Mouse (Mus musculus): ENCODE data around the gene Gm10197.

Gene Gm10197

DNA sequence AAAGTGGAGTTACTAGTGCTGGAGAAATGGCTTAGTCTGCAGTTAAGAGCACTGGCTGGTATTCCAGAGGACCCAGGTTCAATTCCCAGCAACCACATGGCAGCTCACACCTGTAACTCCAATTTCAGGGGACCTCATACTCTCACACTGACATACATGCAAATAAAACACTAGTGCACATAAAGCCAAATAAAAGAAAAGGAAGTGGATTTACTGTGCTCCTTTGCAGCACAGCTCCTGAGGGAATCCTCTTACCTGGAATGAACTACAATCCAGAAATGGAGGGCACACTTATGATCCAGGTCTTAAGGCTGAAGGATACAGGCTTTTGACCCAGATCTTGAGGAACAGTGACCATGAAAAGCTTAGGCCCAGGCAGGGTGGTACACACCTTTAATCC lies 22.1 kb upstream of the Gm10197 start:
- DNase-seq: no peak

DNA sequence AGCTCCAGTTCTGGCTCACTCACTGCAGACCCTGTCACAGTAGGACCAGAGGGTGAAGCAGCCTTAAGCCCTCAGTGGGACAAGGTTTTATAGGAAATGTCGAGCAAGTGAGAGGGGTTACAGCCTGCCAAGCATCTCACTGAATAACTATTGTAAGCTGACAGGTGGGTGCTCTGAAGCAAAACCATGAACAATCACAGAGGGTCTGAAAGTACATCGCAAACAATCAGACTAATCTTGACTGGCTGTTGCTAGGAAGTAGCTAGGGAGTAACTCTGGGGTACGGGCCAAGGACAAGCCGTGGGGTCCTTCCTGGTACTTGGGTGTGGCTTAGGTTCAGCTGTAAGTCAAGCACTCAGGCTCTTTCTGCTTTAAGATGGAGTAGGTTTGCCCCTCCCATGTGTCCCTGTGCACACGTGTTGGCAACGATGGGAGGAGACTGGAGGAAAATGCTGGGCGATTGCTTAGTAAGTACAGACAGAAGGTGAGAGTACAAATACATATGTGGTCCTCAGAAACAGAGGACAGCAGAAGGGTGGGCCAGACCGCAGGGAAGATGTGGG lies 21.3 kb upstream of the Gm10197 start:
- DNase-seq: no peak

GRCm38 (mm10) chr19:53391787-53392186 lies 20.2 kb upstream of the Gm10197 start:
- no peak for DNase-seq

DNA sequence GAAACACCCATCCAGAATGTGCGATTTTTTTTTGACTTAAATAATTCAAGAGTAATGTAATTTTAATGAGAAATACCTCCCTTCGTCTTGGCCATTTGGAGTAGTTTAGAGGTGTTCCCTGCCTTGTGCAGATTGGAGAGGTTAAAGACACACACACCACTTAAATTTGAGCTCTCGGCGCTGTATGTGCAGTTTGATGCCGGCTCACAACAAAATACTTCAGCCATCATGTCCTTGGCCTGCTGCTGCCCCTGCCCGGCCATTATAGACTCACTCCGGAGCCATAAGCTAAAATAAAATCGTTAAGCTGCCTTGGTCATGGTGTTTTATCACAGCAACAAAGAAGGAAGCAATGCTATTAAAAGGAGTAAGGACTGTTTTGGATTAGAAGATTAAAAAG lies 19.8 kb upstream of the Gm10197 start:
- DNase-seq: no peak

DNA sequence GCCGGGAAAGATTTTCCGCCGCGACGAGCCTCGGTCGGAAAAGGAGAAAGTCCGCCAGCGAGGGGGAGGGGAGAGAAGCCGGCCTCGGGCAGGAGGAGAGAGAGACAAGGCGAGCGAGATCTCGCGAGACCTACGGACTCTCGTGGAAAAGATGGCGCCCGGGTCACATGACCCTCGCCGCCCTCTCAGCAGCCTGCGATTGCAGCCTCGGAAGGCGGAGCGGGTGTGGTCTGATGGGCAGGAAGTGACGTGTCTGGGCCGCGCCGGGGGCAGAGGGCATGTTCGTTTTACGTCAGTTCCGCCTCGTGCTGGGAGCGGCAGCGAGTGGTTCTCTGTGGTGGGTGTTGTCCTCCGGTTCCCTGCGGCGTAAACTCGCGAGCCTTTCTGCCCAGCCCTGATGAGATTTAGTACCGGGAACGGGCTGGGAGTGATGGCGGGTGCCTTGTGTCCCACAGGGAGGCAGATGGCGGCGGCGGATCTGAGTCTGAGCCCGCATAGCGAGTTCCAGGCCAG lies 19.0 kb upstream of the Gm10197 start, which contains the start of gene Smndc1:
Gene Smndc1 (minus strand): TSS at position 84 of the 513 bp plus-strand sequence.
- peak; percentile 100 for DNase-seq

- no peak for DNase-seq
Measured at GRCm38 (mm10) chr19:53389851-53390431, 18.4 kb upstream of the Gm10197 start.

DNA sequence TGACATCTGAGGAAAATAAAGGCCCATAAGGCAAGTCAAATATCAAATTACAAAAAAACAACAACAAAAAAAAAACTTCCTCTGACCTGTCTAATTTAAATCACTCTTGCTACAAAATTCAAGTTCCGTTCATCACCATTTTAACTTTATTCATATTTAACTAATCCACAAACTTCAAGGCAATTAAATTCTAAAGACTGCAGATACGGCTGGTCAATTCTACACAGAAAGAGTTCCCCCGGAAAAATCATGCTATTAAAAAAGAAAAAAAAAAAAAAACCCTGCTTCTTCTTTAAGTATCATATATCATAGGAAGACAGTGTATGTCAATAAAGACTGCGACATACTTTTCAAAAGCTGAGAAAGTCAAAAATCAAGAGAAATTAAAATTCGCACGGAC lies 17.9 kb upstream of the Gm10197 start:
- DNase-seq: no peak

DNA sequence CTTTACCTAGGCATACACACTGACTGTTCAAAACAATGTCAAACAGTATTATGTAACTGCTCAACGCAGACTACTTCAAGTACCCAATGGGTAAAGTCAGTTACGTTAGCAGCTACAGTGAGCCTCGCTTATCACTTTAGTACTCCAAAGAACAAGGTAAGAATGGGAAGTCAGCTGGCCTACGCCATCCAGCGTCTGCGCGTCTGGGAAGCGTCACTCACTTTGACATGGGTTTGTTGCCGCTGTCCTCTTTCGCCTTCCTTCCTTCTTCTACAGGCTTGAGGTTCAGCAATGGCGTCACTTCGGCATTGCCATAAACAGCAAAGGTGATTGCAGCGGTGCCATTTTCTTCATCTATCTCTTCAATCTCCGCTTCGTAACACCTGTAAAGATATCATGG lies 11.8 kb upstream of the Gm10197 start:
- no peak for DNase-seq

DNA sequence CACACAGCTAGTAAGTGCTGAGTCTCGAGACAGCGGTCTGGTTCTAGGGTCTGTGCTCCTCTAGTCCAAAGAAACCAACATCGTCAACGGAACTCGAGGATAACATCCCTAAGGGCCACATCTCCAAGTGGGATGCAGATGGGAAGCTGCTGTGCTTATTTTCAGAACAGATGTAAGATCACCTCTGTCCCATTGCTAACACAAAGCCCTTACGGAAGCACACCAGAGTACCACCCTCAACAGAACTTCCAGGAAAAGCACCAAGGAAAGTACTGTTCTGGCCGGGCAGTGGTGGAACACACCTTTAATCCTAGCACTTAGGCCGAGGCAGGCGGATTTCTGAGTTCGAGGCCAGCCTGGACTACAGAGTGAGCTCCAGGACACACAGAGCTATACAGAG lies 6.9 kb upstream of the Gm10197 start:
- DNase-seq: no peak

DNA sequence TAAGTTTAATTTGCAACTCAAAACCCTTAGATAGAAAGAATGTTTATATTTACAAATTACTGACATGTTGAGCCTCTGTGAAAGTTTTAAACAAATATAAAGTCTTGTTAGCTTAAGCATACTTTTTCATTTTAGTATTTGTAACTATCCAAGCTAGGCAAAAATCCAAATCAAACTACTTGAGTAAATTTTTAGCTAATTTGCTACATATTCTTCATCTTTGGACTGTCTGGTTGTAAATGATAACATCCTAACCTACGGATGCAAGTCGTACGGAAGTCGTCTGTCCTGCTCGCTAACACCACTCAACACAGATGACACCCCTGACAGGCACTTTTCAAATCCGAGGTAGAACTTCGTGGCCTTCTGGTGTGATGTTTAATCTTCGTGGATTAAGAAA lies 6.1 kb upstream of the Gm10197 start:
- DNase-seq: no peak

- no peak for DNase-seq
Measured at GRCm38 (mm10) chr19:53375816-53376215, 4.2 kb upstream of the Gm10197 start.

DNA sequence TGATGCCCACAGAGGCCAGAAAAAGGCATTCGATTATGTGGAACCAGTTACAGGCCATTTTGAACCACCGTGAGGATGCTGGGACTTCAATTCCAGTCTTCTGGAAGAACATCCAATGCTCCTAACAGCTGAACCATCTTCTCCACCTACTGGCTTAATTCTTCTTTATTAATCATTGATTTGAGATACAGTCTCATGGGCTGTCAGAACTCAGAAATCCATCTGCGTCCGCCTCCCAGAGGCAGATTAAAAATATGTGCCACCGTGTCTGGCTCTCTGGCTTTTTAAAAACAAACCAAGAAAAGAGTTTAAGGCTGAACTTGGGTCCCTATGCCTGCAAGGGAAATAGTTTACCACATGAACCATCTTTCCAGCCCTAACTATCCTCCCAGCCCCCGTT lies 3.7 kb upstream of the Gm10197 start:
- no peak for DNase-seq

- DNase-seq: no peak
Measured at GRCm38 (mm10) chr19:53373570-53373969, 2.0 kb upstream of the Gm10197 start.

DNA sequence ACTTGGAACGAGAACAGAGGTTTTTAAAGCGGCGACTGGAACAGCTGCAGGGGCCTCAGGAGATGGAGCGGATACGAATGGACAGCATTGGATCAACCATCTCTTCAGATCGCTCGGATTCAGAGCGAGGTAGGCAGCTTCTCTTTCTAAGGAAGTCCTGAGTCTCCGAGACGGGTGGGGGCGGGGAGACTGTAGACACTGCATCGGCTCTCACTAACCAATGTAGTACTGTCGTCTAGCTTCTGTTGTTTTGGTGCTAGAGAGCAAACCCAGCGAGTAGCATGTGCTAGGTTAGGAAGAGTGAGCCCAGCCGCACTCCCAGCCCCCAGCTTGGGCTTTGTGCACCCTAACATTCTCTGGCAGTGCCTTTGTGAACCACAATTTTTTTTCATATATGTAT lies 1.3 kb downstream of the Gm10197 start:
- DNase-seq: no peak

GRCm38 (mm10) chr19:53369469-53370043 lies 2.0 kb downstream of the Gm10197 start:
- peak; percentile 80 for DNase-seq

DNA sequence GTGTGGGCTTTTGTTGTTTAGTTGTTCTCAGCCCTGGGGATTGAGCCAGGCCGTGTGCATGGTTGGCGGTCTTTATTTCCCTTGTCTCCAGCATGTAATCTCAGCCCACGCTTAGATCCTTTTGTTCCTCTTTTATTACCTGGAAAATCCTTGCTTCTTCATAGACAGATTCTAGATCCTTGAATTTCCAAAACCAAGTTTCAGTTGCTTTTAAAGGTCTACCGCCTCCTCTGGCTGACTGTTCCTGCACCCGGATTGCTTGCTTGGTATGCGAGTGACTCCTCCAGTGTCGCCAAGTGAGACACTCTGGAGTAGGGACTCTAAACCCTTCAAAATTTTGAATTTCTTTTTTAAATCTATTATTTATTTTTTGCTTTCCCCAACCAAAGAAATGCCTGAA lies 4.7 kb downstream of the Gm10197 start:
- DNase-seq: no peak

- DNase-seq: no peak
Measured at GRCm38 (mm10) chr19:53366057-53366775, 5.3 kb downstream of the Gm10197 start.

- DNase-seq: peak; percentile 68
Measured at GRCm38 (mm10) chr19:53364963-53365362, 6.6 kb downstream of the Gm10197 start.

DNA sequence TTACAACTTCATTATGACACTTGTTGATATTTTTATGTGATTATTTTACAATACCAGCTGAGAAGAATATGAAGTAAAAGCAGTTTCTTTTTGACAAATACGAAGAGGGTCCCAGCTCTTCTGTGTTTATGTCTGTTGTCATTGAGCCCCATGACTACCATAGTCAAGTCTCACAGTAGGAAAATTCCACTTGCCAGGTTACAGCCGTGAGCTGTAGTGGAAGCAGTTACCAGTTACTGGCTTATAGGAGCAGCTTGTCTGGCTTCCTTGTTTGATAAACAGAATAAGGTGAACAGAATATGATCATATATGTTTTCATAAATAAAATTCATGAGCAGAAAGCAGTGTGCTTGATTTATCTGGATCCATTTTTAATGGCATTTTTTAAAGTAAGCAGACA lies 7.0 kb downstream of the Gm10197 start:
- no peak for DNase-seq

- DNase-seq: no peak
Measured at GRCm38 (mm10) chr19:53362967-53363366, 8.6 kb downstream of the Gm10197 start.

- no peak for DNase-seq
Measured at GRCm38 (mm10) chr19:53360265-53360958, 11.2 kb downstream of the Gm10197 start.

- no peak for DNase-seq
Measured at GRCm38 (mm10) chr19:53359160-53360033, 12.2 kb downstream of the Gm10197 start.

Measured in right cerebral cortex, postnatal 25 days (tissue).